Mouse (Mus musculus): Measurements from ENCODE around the gene Cltc. TPM values are rescaled to one million over a fixed set of nuclear protein-coding genes. Genes with fewer than 3 reads are reported as not detected.
"Not testable (repeated sequence)": the region's sequence is repeated elsewhere in the genome, so short reads cannot be mapped to it uniquely, and the experiment has no call there.

Cltc gene
- 226 and 247 TPM in 2 replicates for polyA plus RNA-seq (2014; fragmentation: Nextera tagmentation; extraction: Ambion mirVana)

DNA sequence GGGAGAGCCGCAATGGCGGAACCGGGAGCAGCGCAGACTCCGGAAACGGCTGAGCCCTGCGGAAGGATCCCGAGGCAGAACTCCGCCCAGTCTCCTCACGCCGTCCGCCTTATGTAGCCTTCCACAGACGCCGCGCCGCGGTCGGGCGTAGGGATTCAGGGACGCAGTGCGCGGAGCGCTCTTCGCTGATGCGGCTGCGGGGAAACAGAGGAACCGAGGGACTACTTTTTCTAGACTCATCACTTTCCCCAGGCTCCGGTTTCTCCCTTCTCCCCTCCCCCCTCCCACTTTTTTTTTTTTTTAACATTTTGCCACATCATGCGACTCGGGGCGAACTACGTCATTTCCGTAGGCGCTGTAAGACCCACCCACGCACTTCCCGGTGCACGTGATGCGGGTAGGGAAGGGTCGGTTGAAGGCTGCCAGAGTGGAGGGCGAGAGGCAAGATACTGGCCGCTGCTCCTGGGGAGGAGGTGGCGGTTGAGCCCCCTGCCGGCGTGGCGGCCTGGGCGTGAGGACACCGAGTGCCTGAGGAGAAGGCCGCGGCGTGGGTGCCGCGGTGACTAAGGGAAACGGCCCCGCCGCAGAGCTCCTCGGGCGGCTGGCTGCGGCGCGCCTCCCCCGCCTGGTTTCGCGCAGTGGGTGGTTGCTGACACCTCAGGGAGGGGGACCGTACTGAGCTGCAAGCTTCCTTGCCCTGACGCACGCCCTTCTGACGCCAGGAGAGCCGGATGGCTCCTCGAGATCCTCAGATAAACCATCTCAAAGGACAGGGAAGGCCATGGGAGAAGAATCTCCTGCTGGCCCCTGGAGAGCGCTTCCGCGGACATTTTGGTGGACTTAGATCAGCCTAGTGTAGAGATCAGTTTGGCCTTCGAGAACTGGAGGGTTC is at the start of gene Cltc:
Gene Cltc, minus strand, starts transcription at position 86 of the 892 bp plus-strand sequence.
- H3K9ac ChIP-seq = peak within 1 kb of the TSS; percentile 96
- peak; percentile 97 for ATAC-seq (ENCODE audit: low FRiP score)
- peak within 1 kb of the TSS; percentile 97 for H3K4me3 ChIP-seq (replicated peaks; ENCODE audit: low read length)
- DNase-seq (ENCODE audit: low spot score) = peak; percentile 97
- peak within 1 kb of the TSS; percentile 93 for H3K4me2 ChIP-seq (replicated peaks)
- WGBS = under 1% methylated on average over 72 of the region's 73 CpGs
- no peaks in the 10 kb centered on the region for H3K27me3 ChIP-seq (ENCODE audit: control insufficient read depth, insufficient read depth, low read length)
- peak within 1 kb of the TSS; percentile 99 for H3K27ac ChIP-seq
- no peaks in the 10 kb centered on the region for H3K36me3 ChIP-seq (replicated peaks; ENCODE audit: control insufficient read depth, insufficient read depth)
- H3K9me3 ChIP-seq (ENCODE audit: control insufficient read depth, low read length) = no peaks in the 10 kb centered on the region
- peaks cover 31% of the 10 kb centered on the region for H3K4me1 ChIP-seq (replicated peaks; ENCODE audit: control insufficient read depth, insufficient read depth, low read length)

DNA sequence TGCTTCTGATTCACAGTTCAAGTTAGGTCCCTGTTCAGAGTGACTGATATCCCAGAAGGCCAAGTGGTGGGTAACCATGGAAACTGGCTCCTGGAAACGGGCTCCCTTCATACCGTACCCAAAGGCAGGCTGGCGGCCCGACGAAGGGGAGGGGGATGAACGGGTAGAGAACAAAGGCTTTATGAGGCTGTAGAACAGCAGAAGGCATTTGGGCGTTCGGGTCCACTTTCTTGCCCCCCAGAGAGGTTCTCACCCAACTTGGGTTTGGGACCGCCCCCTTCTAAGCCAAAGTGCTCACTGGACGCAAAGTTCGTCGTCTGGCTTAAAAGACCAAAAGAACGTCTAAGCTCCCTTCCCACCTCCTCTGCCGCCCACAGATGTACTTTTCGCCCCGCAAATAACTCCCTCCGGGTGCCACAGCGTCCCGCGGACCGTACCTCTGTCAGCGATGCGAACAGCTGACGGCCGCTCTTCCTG is 49.7 kb upstream of the Cltc start:
- Histone ChIP-seq H3K4me1 (replicated peaks; ENCODE audit: control insufficient read depth, insufficient read depth, low read length) (peaks cover 9% of the 10 kb centered on the region), H3K27ac (peak overlapping the region; percentile 84), H3K9me3 (ENCODE audit: control insufficient read depth, low read length) (no peaks in the 10 kb centered on the region), H3K9ac (peak overlapping the region; percentile 72), H3K4me2 (replicated peaks) (peak overlapping the region; percentile 77), H3K4me3 (replicated peaks; ENCODE audit: low read length) (peak overlapping the region; percentile 85), H3K36me3 (replicated peaks; ENCODE audit: control insufficient read depth, insufficient read depth) (peaks cover 36% of the 10 kb centered on the region), H3K27me3 (ENCODE audit: control insufficient read depth, insufficient read depth, low read length) (no peaks in the 10 kb centered on the region)
- under 1% methylated on average over 25 of the region's 25 CpGs for WGBS
- ATAC-seq (ENCODE audit: low FRiP score) (peak; percentile 82), DNase-seq (ENCODE audit: low spot score) (peak; percentile 78)

DNA sequence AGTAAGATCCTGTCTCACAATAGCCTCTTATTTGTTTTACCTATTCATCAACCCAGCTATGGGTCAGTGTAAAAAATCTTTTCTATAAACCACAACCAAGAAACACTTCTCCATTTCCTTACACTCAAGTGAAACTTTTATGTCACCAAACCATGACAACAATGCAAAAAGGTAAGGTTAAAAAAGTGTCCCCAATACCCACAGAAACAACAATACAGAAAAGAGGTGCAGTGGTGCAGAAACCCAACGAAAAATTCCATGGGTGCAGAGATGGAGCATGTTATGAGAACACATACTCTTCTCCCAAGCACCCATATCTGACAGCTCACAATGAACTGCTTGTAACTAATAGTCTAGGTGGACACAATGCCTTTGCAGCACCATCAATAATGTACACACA is 36.8 kb upstream of the Cltc start:
- no peaks in the 10 kb centered on the region for H3K4me1 ChIP-seq (replicated peaks; ENCODE audit: control insufficient read depth, insufficient read depth, low read length)
- WGBS = 81% methylated on average over 1 of the region's 1 CpGs
- no peaks in the 10 kb centered on the region for H3K9me3 ChIP-seq (ENCODE audit: control insufficient read depth, low read length)
- no peak for ATAC-seq (ENCODE audit: low FRiP score)
- H3K36me3 ChIP-seq (replicated peaks; ENCODE audit: control insufficient read depth, insufficient read depth) = peaks cover 87% of the 10 kb centered on the region
- H3K4me2 ChIP-seq (replicated peaks) = no peak overlapping the region
- H3K27ac ChIP-seq = no peak overlapping the region
- no peak overlapping the region for H3K9ac ChIP-seq
- H3K4me3 ChIP-seq (replicated peaks; ENCODE audit: low read length) = no peak overlapping the region
- no peak for DNase-seq (ENCODE audit: low spot score)
- no peaks in the 10 kb centered on the region for H3K27me3 ChIP-seq (ENCODE audit: control insufficient read depth, insufficient read depth, low read length)

DNA sequence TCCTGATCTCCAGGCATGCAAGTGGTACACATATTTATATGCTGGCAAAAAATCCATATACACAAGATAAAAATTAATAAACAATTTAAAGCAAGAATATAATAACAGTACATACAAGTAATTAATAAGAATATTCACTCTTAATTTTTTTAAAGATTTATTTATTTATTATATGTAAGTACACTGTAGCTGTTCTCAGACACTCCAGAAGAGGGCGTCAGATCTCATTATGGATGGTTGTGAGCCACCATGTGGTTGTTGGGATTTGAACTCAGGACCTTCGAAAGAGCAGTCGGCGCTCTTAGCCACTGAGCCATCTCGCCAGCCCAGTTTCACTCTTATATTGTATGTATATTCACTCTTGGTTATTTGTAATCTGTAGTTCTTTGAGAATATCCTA is 30.1 kb upstream of the Cltc start:
- not testable (repeated sequence) for H3K27ac ChIP-seq; H3K27me3 ChIP-seq (ENCODE audit: control insufficient read depth, insufficient read depth, low read length); H3K9ac ChIP-seq; H3K9me3 ChIP-seq (ENCODE audit: control insufficient read depth, low read length); H3K4me2 ChIP-seq (replicated peaks); H3K4me1 ChIP-seq (replicated peaks; ENCODE audit: control insufficient read depth, insufficient read depth, low read length); DNase-seq (ENCODE audit: low spot score); H3K4me3 ChIP-seq (replicated peaks; ENCODE audit: low read length); ATAC-seq (ENCODE audit: low FRiP score)
- H3K36me3 ChIP-seq (replicated peaks; ENCODE audit: control insufficient read depth, insufficient read depth) = peaks cover 89% of the 10 kb centered on the region
- WGBS = 97% methylated on average over 5 of the region's 5 CpGs

DNA sequence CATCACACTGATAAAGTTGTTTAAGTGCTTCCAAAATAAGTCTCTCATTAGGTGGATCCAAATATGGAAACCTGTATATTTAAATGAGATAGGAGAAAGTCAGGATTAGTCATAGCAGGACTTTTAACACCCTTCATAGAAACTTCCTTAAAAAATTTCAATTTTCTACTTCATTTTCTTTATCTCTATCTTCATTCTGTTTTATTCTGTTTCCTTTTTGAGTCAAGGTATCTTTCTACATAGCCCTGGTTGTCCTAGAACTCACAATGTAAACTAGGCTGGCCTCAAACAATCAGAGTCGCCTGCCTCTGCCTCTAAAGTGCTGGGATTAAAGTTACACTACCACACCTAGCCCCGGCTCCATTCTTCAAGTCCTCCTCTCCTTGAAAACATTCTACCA is 28.4 kb upstream of the Cltc start:
- no peaks in the 10 kb centered on the region for H3K9me3 ChIP-seq (ENCODE audit: control insufficient read depth, low read length)
- no peak overlapping the region for H3K4me2 ChIP-seq (replicated peaks)
- H3K27ac ChIP-seq = no peak overlapping the region
- H3K4me3 ChIP-seq (replicated peaks; ENCODE audit: low read length) = no peak overlapping the region
- peaks cover 79% of the 10 kb centered on the region for H3K36me3 ChIP-seq (replicated peaks; ENCODE audit: control insufficient read depth, insufficient read depth)
- H3K9ac ChIP-seq = no peak overlapping the region
- DNase-seq (ENCODE audit: low spot score) = no peak
- no peaks in the 10 kb centered on the region for H3K4me1 ChIP-seq (replicated peaks; ENCODE audit: control insufficient read depth, insufficient read depth, low read length)
- 98% methylated on average over 2 of the region's 2 CpGs for WGBS
- ATAC-seq (ENCODE audit: low FRiP score) = no peak
- no peaks in the 10 kb centered on the region for H3K27me3 ChIP-seq (ENCODE audit: control insufficient read depth, insufficient read depth, low read length)

GRCm38 (mm10) chr11:86769884-86770283 is 12.5 kb upstream of the Cltc start:
- 92% methylated on average over 4 of the region's 4 CpGs for WGBS
- Histone ChIP-seq H3K4me1 (replicated peaks; ENCODE audit: control insufficient read depth, insufficient read depth, low read length) (no peaks in the 10 kb centered on the region), H3K4me3 (replicated peaks; ENCODE audit: low read length) (no peak overlapping the region), H3K9me3 (ENCODE audit: control insufficient read depth, low read length) (no peaks in the 10 kb centered on the region), H3K27me3 (ENCODE audit: control insufficient read depth, insufficient read depth, low read length) (no peaks in the 10 kb centered on the region), H3K4me2 (replicated peaks) (no peak overlapping the region), H3K27ac (no peak overlapping the region), H3K36me3 (replicated peaks; ENCODE audit: control insufficient read depth, insufficient read depth) (peaks cover 56% of the 10 kb centered on the region), H3K9ac (no peak overlapping the region)
- no peak for ATAC-seq (ENCODE audit: low FRiP score)
- DNase-seq (ENCODE audit: low spot score) = no peak

- DNase-seq (ENCODE audit: low spot score) = no peak
- Histone ChIP-seq H3K4me2 (replicated peaks) (no peak overlapping the region), H3K9ac (no peak overlapping the region), H3K4me1 (replicated peaks; ENCODE audit: control insufficient read depth, insufficient read depth, low read length) (no peaks in the 10 kb centered on the region), H3K27me3 (ENCODE audit: control insufficient read depth, insufficient read depth, low read length) (no peaks in the 10 kb centered on the region), H3K36me3 (replicated peaks; ENCODE audit: control insufficient read depth, insufficient read depth) (peaks cover 6% of the 10 kb centered on the region; the same call in 1 of the 2 replicates), H3K27ac (no peak overlapping the region), H3K9me3 (ENCODE audit: control insufficient read depth, low read length) (no peaks in the 10 kb centered on the region), H3K4me3 (replicated peaks; ENCODE audit: low read length) (no peak overlapping the region)
- WGBS = 95% methylated on average over 2 of the region's 2 CpGs
- ATAC-seq (ENCODE audit: low FRiP score) = no peak
Observed at GRCm38 (mm10) chr11:86764501-86764900, 7.1 kb upstream of the Cltc start.

- H3K27ac ChIP-seq; H3K4me3 ChIP-seq (replicated peaks; ENCODE audit: low read length); H3K9ac ChIP-seq; ATAC-seq (ENCODE audit: low FRiP score); H3K36me3 ChIP-seq (replicated peaks; ENCODE audit: control insufficient read depth, insufficient read depth); H3K27me3 ChIP-seq (ENCODE audit: control insufficient read depth, insufficient read depth, low read length); H3K4me2 ChIP-seq (replicated peaks); DNase-seq (ENCODE audit: low spot score); H3K9me3 ChIP-seq (ENCODE audit: control insufficient read depth, low read length): not testable (repeated sequence)
- peaks cover 10% of the 10 kb centered on the region; the same call in 1 of the 2 replicates for H3K4me1 ChIP-seq (replicated peaks; ENCODE audit: control insufficient read depth, insufficient read depth, low read length)
- 91% methylated on average over 11 of the region's 11 CpGs for WGBS
Observed at GRCm38 (mm10) chr11:86763127-86763526, 5.8 kb upstream of the Cltc start.

GRCm38 (mm10) chr11:86760357-86760756 is 3.0 kb upstream of the Cltc start:
- Histone ChIP-seq H3K36me3 (replicated peaks; ENCODE audit: control insufficient read depth, insufficient read depth) (no peaks in the 10 kb centered on the region), H3K27ac (no peak overlapping the region), H3K27me3 (ENCODE audit: control insufficient read depth, insufficient read depth, low read length) (no peaks in the 10 kb centered on the region), H3K4me2 (replicated peaks) (no peak overlapping the region), H3K9ac (no peak overlapping the region), H3K4me3 (replicated peaks; ENCODE audit: low read length) (no peak overlapping the region), H3K4me1 (replicated peaks; ENCODE audit: control insufficient read depth, insufficient read depth, low read length) (peaks cover 17% of the 10 kb centered on the region), H3K9me3 (ENCODE audit: control insufficient read depth, low read length) (no peaks in the 10 kb centered on the region)
- DNase-seq (ENCODE audit: low spot score) (no peak), ATAC-seq (ENCODE audit: low FRiP score) (no peak)
